Mouse (Mus musculus): Measurements from ENCODE around the gene Atxn1l. TPM values are rescaled to one million over a fixed set of nuclear protein-coding genes. Genes with fewer than 3 reads are reported as not detected.
"Not testable (repeated sequence)": the region's sequence is repeated elsewhere in the genome, so short reads cannot be mapped to it uniquely, and the experiment has no call there.

Gene Atxn1l
- 15.0 and 15.4 TPM in 2 replicates for polyA plus RNA-seq (2012; rRNA removed)

GRCm38 (mm10) chr8:109737237-109738048, at the start of gene Atxn1l:
Atxn1l (minus strand) TSS chr8:109737739.
- DNase-seq (ENCODE audit: extremely low spot score in 1 of 2, low spot score in 1 of 2), result peak; percentile 70 to 89

GRCm38 (mm10) chr8:109780548-109780947, 43.0 kb upstream of the Atxn1l start:
- no peak for DNase-seq (ENCODE audit: extremely low spot score in 1 of 2, low spot score in 1 of 2)

- DNase-seq (ENCODE audit: extremely low spot score in 1 of 2, low spot score in 1 of 2), result no peak
Measured at GRCm38 (mm10) chr8:109779431-109780228, 42.1 kb upstream of the Atxn1l start.

GRCm38 (mm10) chr8:109778993-109779421, 41.5 kb upstream of the Atxn1l start:
- DNase-seq (ENCODE audit: extremely low spot score in 1 of 2, low spot score in 1 of 2), result peak in 1 of 2 experiments; percentile 20

- DNase-seq (ENCODE audit: extremely low spot score in 1 of 2, low spot score in 1 of 2), result peak; percentile 93 to 98
Measured at GRCm38 (mm10) chr8:109778280-109778977, 40.9 kb upstream of the Atxn1l start, which contains the start of gene Ap1g1. Ap1g1 (plus strand) TSS chr8:109778554.

- no peak for DNase-seq (ENCODE audit: extremely low spot score in 1 of 2, low spot score in 1 of 2)
Measured at GRCm38 (mm10) chr8:109777851-109778250, 40.3 kb upstream of the Atxn1l start.

GRCm38 (mm10) chr8:109773154-109773553, 35.6 kb upstream of the Atxn1l start:
- DNase-seq (ENCODE audit: extremely low spot score in 1 of 2, low spot score in 1 of 2), result no peak

- no peak for DNase-seq (ENCODE audit: extremely low spot score in 1 of 2, low spot score in 1 of 2)
Measured at GRCm38 (mm10) chr8:109766081-109766480, 28.5 kb upstream of the Atxn1l start.

GRCm38 (mm10) chr8:109764031-109764430, 26.5 kb upstream of the Atxn1l start:
- DNase-seq (ENCODE audit: extremely low spot score in 1 of 2, low spot score in 1 of 2), result no peak

- no peak for DNase-seq (ENCODE audit: extremely low spot score in 1 of 2, low spot score in 1 of 2)
Measured at GRCm38 (mm10) chr8:109760221-109760620, 22.7 kb upstream of the Atxn1l start.

- no peak for DNase-seq (ENCODE audit: extremely low spot score in 1 of 2, low spot score in 1 of 2)
Measured at GRCm38 (mm10) chr8:109759426-109759825, 21.9 kb upstream of the Atxn1l start.

- DNase-seq (ENCODE audit: extremely low spot score in 1 of 2, low spot score in 1 of 2), result no peak
Measured at GRCm38 (mm10) chr8:109756849-109757248, 19.3 kb upstream of the Atxn1l start.

- DNase-seq (ENCODE audit: extremely low spot score in 1 of 2, low spot score in 1 of 2), result not testable (repeated sequence)
Measured at GRCm38 (mm10) chr8:109755554-109755953, 18.0 kb upstream of the Atxn1l start.

GRCm38 (mm10) chr8:109754696-109755095, 17.2 kb upstream of the Atxn1l start:
- DNase-seq (ENCODE audit: extremely low spot score in 1 of 2, low spot score in 1 of 2), result no peak

- no peak for DNase-seq (ENCODE audit: extremely low spot score in 1 of 2, low spot score in 1 of 2)
Measured at GRCm38 (mm10) chr8:109751731-109752485, 14.4 kb upstream of the Atxn1l start.

- peak in 1 of 2 experiments; percentile 41 for DNase-seq (ENCODE audit: extremely low spot score in 1 of 2, low spot score in 1 of 2)
Measured at GRCm38 (mm10) chr8:109750699-109751098, 13.2 kb upstream of the Atxn1l start.

GRCm38 (mm10) chr8:109750274-109750673, 12.7 kb upstream of the Atxn1l start:
- DNase-seq (ENCODE audit: extremely low spot score in 1 of 2, low spot score in 1 of 2), result no peak

- DNase-seq (ENCODE audit: extremely low spot score in 1 of 2, low spot score in 1 of 2), result no peak
Measured at GRCm38 (mm10) chr8:109747468-109748199, 10.1 kb upstream of the Atxn1l start.

- no peak for DNase-seq (ENCODE audit: extremely low spot score in 1 of 2, low spot score in 1 of 2)
Measured at GRCm38 (mm10) chr8:109738049-109738380, 476 bp upstream of the Atxn1l start.
